Mouse (Mus musculus) lung, adult 2 months (tissue): ENCODE data around the gene Dnali1. TPM values are rescaled to one million over a fixed set of nuclear protein-coding genes. Genes with fewer than 3 reads are reported as not detected.

Source experiments
- DNase-seq: peaks from one replicate; pipeline ENCODE4 v3.0.0; 2022
- H3K4me1 ChIP-seq: fragments of 200-500 bp; 2 replicates; pipeline ENCODE4 v1.6.1; 2011; ENCODE audit warnings: low read length; ENCODE audit not compliant: control insufficient read depth, insufficient read depth
- H3K4me3 ChIP-seq: fragments of 200-500 bp; replicated peaks from 2 replicates; pipeline ENCODE3; 2011; ENCODE audit warnings: low read depth, mild to moderate bottlenecking, control low read depth, low read length; ENCODE audit errors: extremely low read depth
- CTCF ChIP-seq: fragments of 200-500 bp; IDR thresholded peaks from 2 replicates; pipeline ENCODE4 v1.5.1; 2011; ENCODE audit warnings: mild to moderate bottlenecking, low read length, control low read depth; ENCODE audit not compliant: insufficient read depth
- POLR2A ChIP-seq: fragments of 200-500 bp; IDR thresholded peaks from 2 replicates; pipeline ENCODE4 v1.6.1; 2011; ENCODE audit warnings: low read depth, mild to moderate bottlenecking, control low read depth, low read length, borderline replicate concordance; ENCODE audit errors: extremely low read depth
- WGBS: fragments of 180-500 bp; shearing (Covaris S2); methylation state at CpG from one replicate; pipeline ENCODE4 v1.1.7; 2018; 5-methylcytosine and 5-hydroxymethylcytosine counted together
- polyA plus RNA-seq: library from polyadenylated mRNA; depleted of rRNA; stranded (reverse); fragments of >200 nt; gene quantifications from 2 replicates; pipeline ENCODE4 v1.2.3, GENCODE M21; 2012; rRNA removed

Gene Dnali1
- polyA plus RNA-seq, 1 experiment: 15.8 TPM

DNA sequence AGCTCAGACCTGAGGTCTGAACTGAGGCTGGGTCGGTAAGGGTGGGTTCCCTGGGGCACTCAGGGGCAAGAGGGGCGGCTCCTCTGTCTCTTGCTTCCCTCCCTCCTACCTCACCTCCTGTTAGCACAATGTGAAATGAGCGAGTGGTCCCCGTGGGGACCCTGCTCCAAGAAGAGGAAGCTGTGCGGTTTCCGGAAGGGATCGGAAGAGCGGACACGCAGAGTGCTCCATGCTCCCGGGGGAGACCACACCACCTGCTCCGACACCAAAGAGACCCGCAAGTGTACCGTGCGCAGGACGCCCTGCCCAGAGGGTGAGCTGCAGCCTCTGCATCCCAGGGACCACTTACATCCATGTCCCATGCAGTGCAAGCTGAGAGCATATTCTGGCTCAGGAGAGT, 58.0 kb downstream of the Dnali1 start:
- TF ChIP-seq CTCF: no peak
- TF ChIP-seq POLR2A: no peak
- DNase-seq: no peak
- no peaks in the 10 kb centered on the region for H3K4me1 ChIP-seq
- H3K4me3 ChIP-seq: no peak overlapping the region
- WGBS: 51% methylated on average over 15 of the region's 15 CpGs

Other genes starting within 250 kb of the Dnali1 start
- 28.6 and 38.0 TPM in 2 replicates for gene Yrdc, start 215.0 kb downstream of the Dnali1 start, polyA plus RNA-seq
- gene 1110065P20Rik, start 214.5 kb downstream of the Dnali1 start, polyA plus RNA-seq: 37.8 and 43.6 TPM in 2 replicates
- gene Maneal, start 203.5 kb downstream of the Dnali1 start, polyA plus RNA-seq: 0.29 and 0.32 TPM in 2 replicates
- gene Epha10, start 184.8 kb downstream of the Dnali1 start, polyA plus RNA-seq: not detected in 2 replicates
- gene 9930104L06Rik, start 128.7 kb downstream of the Dnali1 start, polyA plus RNA-seq: 12.3 and 13.7 TPM in 2 replicates
- 2.4 and 3.8 TPM in 2 replicates for gene Cdca8, start 126.4 kb downstream of the Dnali1 start, polyA plus RNA-seq
- gene Rspo1, start 79.3 kb downstream of the Dnali1 start, polyA plus RNA-seq: 17.3 and 21.4 TPM in 2 replicates
- 13.7 and 21.5 TPM in 2 replicates for gene Gnl2, start 49.1 kb downstream of the Dnali1 start, polyA plus RNA-seq
- 7.8 and 8.8 TPM in 2 replicates for gene Snip1, start 969 bp upstream of the Dnali1 start, polyA plus RNA-seq
- 9.5 and 14.2 TPM in 2 replicates for gene Meaf6, start 19.4 kb upstream of the Dnali1 start, polyA plus RNA-seq
- 11.9 and 13.9 TPM in 2 replicates for gene Zc3h12a, start 62.1 kb upstream of the Dnali1 start, polyA plus RNA-seq